Mouse (Mus musculus): ENCODE measurements around the gene Gm21693. TPM values are rescaled to one million over a fixed set of nuclear protein-coding genes. Genes with fewer than 3 reads are reported as not detected.

Gene Gm21693
- polyA plus RNA-seq (2015; fragmentation: Illumina TruSeq; extraction: RNeasy Lipid Tissue Mini Kit (QIAGEN cat#74804); ENCODE audit: low read depth, low replicate concordance), result not detected

GRCm38 (mm10) chrY:3345229-3345628, at the start of gene Gm21693:
Gene Gm21693, minus strand, starts transcription at chrY:3345329.

GRCm38 (mm10) chrY:3306349-3306748, 38.8 kb downstream of the Gm21693 start, which contains the start of gene Gm21677:
Gene Gm21677, minus strand, starts transcription at chrY:3306449.

Other genes with a start within 250 kb of the Gm21693 start
- not detected for gene Gm21677, start 38.9 kb downstream of the Gm21693 start, polyA plus RNA-seq (2015; fragmentation: Illumina TruSeq; extraction: RNeasy Lipid Tissue Mini Kit (QIAGEN cat#74804); ENCODE audit: low read depth, low replicate concordance)
- gene Gm21704, start 64.8 kb upstream of the Gm21693 start, polyA plus RNA-seq (2015; fragmentation: Illumina TruSeq; extraction: RNeasy Lipid Tissue Mini Kit (QIAGEN cat#74804); ENCODE audit: low read depth, low replicate concordance), result not detected
- not detected for gene Gm21708, start 64.8 kb upstream of the Gm21693 start, polyA plus RNA-seq (2015; fragmentation: Illumina TruSeq; extraction: RNeasy Lipid Tissue Mini Kit (QIAGEN cat#74804); ENCODE audit: low read depth, low replicate concordance)

All from brain, adult 10 weeks (tissue).